Mouse (Mus musculus) megakaryocyte, embryonic 14.5 days (primary cell): ENCODE data around the gene Ralgapa2.

ENCODE experiments used
- FLI1 ChIP-seq: IDR thresholded peaks from 2 replicates; pipeline ENCODE4 v1.6.1; 2012; ENCODE audit warnings: low read length, inconsistent platforms, mixed read lengths
- GATA1 ChIP-seq: IDR thresholded peaks from 3 replicates; pipeline ENCODE4 v1.6.1; 2012; ENCODE audit warnings: mixed read lengths, low read length, inconsistent platforms, borderline replicate concordance

DNA sequence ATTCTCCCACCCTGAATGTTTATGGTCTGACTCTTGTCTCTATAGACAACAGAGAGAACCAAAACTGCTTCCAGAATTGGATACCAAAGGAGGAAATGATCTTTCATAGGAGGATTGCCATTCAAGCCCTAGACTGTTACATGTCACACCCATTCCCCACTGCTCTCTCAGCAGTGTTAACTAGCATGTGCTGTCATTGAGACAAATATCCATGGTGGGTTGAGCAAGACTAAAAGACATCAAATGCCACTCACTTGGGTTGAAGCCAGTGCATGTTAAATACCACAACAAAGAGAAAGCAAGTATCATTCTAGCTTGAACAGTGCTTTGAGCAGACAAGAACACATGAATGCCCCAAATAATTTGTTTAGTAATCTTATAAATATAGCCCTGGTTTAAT lies 249.2 kb downstream of the Ralgapa2 start:
- no peak for TF ChIP-seq GATA1
- no peak for TF ChIP-seq FLI1
